Mouse (Mus musculus): ENCODE results near the gene Hmga1b. TPM values are rescaled to one million over a fixed set of nuclear protein-coding genes. Genes with fewer than 3 reads are reported as not detected.

Gene Hmga1b
- polyA plus RNA-seq, 1 experiment from 2014 or later: 57.8 TPM

- ATAC-seq (peak; percentile 85), DNase-seq (ENCODE audit: low read depth, low spot score) (peak; percentile 46)
- ChIA-PET CTCF (interaction anchor here (0.7 to 2.4 kb wide), 16 partner anchors 8 to 174 kb away, joined by 3 to 15 read pairs (median 4); partner anchors contain the start of genes Fasn, Lrrc45 and Rac3), POLR2A (interaction anchor here (0.9 to 1.2 kb wide), 5 partner anchors 10 to 80 kb away, joined by 3 to 5 read pairs (median 3); no protein-coding TSS in a partner anchor)
- H3K27me3 ChIP-seq: no peaks in the 10 kb centered on the region
- in situ Hi-C loops (cut with MboI; ENCODE audit: low pct_unique_long_range_greater_than_20kb): no loop called here
- TF ChIP-seq CTCF (IDR thresholded peaks at IDR 0.05): no peak
Measured at GRCm38 (mm10) chr11:120800061-120800904, 37.7 kb downstream of the Hmga1b start.

- no peak for TF ChIP-seq CTCF (IDR thresholded peaks at IDR 0.05)
- ATAC-seq: no peak
- ChIA-PET CTCF (interaction anchor here (1.4 kb wide), 1 partner anchor 28 kb away, joined by 3 read pairs; no protein-coding TSS in a partner anchor), POLR2A (interaction anchor here (1.0 to 1.4 kb wide), 3 partner anchors 12 to 19 kb away, joined by 3 to 4 read pairs (median 3); partner anchors contain the start of gene Fasn)
- no peaks in the 10 kb centered on the region for H3K27me3 ChIP-seq
- no peak for DNase-seq (ENCODE audit: low read depth, low spot score)
- in situ Hi-C loops (cut with MboI; ENCODE audit: low pct_unique_long_range_greater_than_20kb): no loop called here
Measured at GRCm38 (mm10) chr11:120804274-120804673, 41.7 kb downstream of the Hmga1b start.

GRCm38 (mm10) chr11:120804769-120805168 is 42.2 kb downstream of the Hmga1b start:
- ChIA-PET CTCF (no interaction called here), POLR2A (interaction anchor here (1.0 to 1.1 kb wide), 2 partner anchors 11 to 17 kb away, joined by 3 read pairs; no protein-coding TSS in a partner anchor)
- TF ChIP-seq CTCF (IDR thresholded peaks at IDR 0.05): no peak
- no peak for DNase-seq (ENCODE audit: low read depth, low spot score)
- H3K27me3 ChIP-seq: no peaks in the 10 kb centered on the region
- no peak for ATAC-seq
- in situ Hi-C loops (cut with MboI; ENCODE audit: low pct_unique_long_range_greater_than_20kb): no loop called here

- no peak for TF ChIP-seq CTCF (IDR thresholded peaks at IDR 0.05)
- DNase-seq (ENCODE audit: low read depth, low spot score) (no peak), ATAC-seq (no peak)
- POLR2A ChIA-PET: interaction anchor here (1.0 to 1.1 kb wide), 2 partner anchors 10 to 17 kb away, joined by 3 read pairs; no protein-coding TSS in a partner anchor
- CTCF ChIA-PET: no interaction called here
- in situ Hi-C loops (cut with MboI; ENCODE audit: low pct_unique_long_range_greater_than_20kb): no loop called here
- no peaks in the 10 kb centered on the region for H3K27me3 ChIP-seq
Measured at GRCm38 (mm10) chr11:120805375-120806298, 43.0 kb downstream of the Hmga1b start.

- ATAC-seq (no peak), DNase-seq (ENCODE audit: low read depth, low spot score) (no peak)
- in situ Hi-C loops (cut with MboI; ENCODE audit: low pct_unique_long_range_greater_than_20kb): no loop called here
- ChIA-PET CTCF (interaction anchor here (0.9 kb wide), 1 partner anchor 8 kb away, joined by 3 read pairs; no protein-coding TSS in a partner anchor), POLR2A (no interaction called here)
- no peaks in the 10 kb centered on the region for H3K27me3 ChIP-seq
- no peak for TF ChIP-seq CTCF (IDR thresholded peaks at IDR 0.05)
Measured at GRCm38 (mm10) chr11:120808010-120808409, 45.4 kb downstream of the Hmga1b start.

- ChIA-PET POLR2A (no interaction called here), CTCF (no interaction called here)
- TF ChIP-seq CTCF (IDR thresholded peaks at IDR 0.05): no peak
- no peak for ATAC-seq
- H3K27me3 ChIP-seq: no peaks in the 10 kb centered on the region
- in situ Hi-C loops (cut with MboI; ENCODE audit: low pct_unique_long_range_greater_than_20kb): no loop called here
- DNase-seq (ENCODE audit: low read depth, low spot score): no peak
Measured at GRCm38 (mm10) chr11:120812068-120812467, 49.5 kb downstream of the Hmga1b start.

Other genes starting within 250 kb of the Hmga1b start
- not detected for gene Gcgr, start 232.1 kb upstream of the Hmga1b start, polyA plus RNA-seq (2021)
- gene Mcrip1, start 213.1 kb upstream of the Hmga1b start, polyA plus RNA-seq (2021): 78.0 TPM
- not detected for gene Ppp1r27, start 211.7 kb upstream of the Hmga1b start, polyA plus RNA-seq (2021)
- gene P4hb, start 189.5 kb upstream of the Hmga1b start, polyA plus RNA-seq (2021): 661 TPM
- gene Arhgdia, start 181.2 kb upstream of the Hmga1b start, polyA plus RNA-seq (2021): 439 TPM
- gene Alyref, start 164.4 kb upstream of the Hmga1b start, polyA plus RNA-seq (2021): 118 TPM
- gene Anapc11, start 164.4 kb upstream of the Hmga1b start, polyA plus RNA-seq (2021): 82.8 TPM
- 0.59 TPM for gene Npb, start 154.3 kb upstream of the Hmga1b start, polyA plus RNA-seq (2021)
- 108 TPM for gene Pcyt2, start 144.9 kb upstream of the Hmga1b start, polyA plus RNA-seq (2021)
- gene Sirt7, start 137.6 kb upstream of the Hmga1b start, polyA plus RNA-seq (2021): 30.1 TPM
- gene Mafg, start 129.2 kb upstream of the Hmga1b start, polyA plus RNA-seq (2021): 54.6 TPM
- gene Pycr1, start 119.0 kb upstream of the Hmga1b start, polyA plus RNA-seq (2021): 6.7 TPM
- gene Myadml2, start 114.6 kb upstream of the Hmga1b start, polyA plus RNA-seq (2021): not detected
- 0.21 TPM for gene Notum, start 101.6 kb upstream of the Hmga1b start, polyA plus RNA-seq (2021)
- gene Aspscr1, start 89.8 kb upstream of the Hmga1b start, polyA plus RNA-seq (2021): 54.9 TPM
- gene Cenpx, start 49.1 kb upstream of the Hmga1b start, polyA plus RNA-seq (2021): 21.7 TPM
- 50.6 TPM for gene Lrrc45, start 48.9 kb upstream of the Hmga1b start, polyA plus RNA-seq (2021)
- 10.0 TPM for gene Rac3, start 41.3 kb upstream of the Hmga1b start, polyA plus RNA-seq (2021)
- 17.2 TPM for gene Dcxr, start 35.5 kb upstream of the Hmga1b start, polyA plus RNA-seq (2021)
- 17.0 TPM for gene Cbr2, start 30.7 kb upstream of the Hmga1b start, polyA plus RNA-seq (2021)
- gene Rfng, start 21.4 kb downstream of the Hmga1b start, polyA plus RNA-seq (2021): 17.1 TPM
- gene Gps1, start 21.5 kb downstream of the Hmga1b start, polyA plus RNA-seq (2021): 138 TPM
- 46.0 TPM for gene Dus1l, start 33.6 kb downstream of the Hmga1b start, polyA plus RNA-seq (2021)
- 139 TPM for gene Fasn, start 61.8 kb downstream of the Hmga1b start, polyA plus RNA-seq (2021)
- gene Ccdc57, start 170.1 kb downstream of the Hmga1b start, polyA plus RNA-seq (2021): 8.4 TPM
- 0.39 TPM for gene Slc16a3, start 185.7 kb downstream of the Hmga1b start, polyA plus RNA-seq (2021)
- 144 TPM for gene Csnk1d, start 228.5 kb downstream of the Hmga1b start, polyA plus RNA-seq (2021)